Mouse (Mus musculus): ENCODE measurements around the gene Vmn2r9. TPM values are rescaled to one million over a fixed set of nuclear protein-coding genes. Genes with fewer than 3 reads are reported as not detected.
A peak's percentile ranks its signal among the peaks of the same experiment; 100 is the strongest.
"Not testable (repeated sequence)": the region's sequence is repeated elsewhere in the genome, so short reads cannot be mapped to it uniquely, and the experiment has no call there.

Gene Vmn2r9
- not detected for total RNA-seq (2021)
- long read RNA-seq = 0 reads

GRCm38 (mm10) chr5:108852501-108852900 lies at the start of gene Vmn2r9:
TSS of gene Vmn2r9 (minus strand) at chr5:108852601.
- not testable (repeated sequence) for DNase-seq (ENCODE audit: low spot score in 2 of 2)

- peak; percentile 4 to 12 for DNase-seq (ENCODE audit: low spot score in 2 of 2)
Observed at GRCm38 (mm10) chr5:108866746-108867145, 14.3 kb upstream of the Vmn2r9 start.

DNA sequence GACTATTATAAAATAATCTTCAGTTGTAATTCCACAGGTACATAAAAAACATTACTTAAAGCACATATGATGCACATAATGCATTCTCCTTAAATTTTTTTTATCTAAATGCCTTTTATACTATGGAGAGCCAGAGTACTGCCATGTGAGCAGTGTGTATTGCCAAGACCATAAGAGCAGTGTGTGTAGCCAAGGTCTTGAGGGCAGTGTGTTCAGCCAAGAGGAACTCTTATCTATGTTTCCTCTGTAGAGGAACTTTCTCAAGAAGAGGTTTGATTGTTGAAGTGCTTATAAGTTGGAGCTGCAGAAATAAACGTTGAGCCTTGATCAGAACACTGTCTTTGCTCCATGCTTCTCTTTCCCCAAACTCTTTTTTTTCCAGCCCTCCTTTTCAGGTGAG lies 2.9 kb downstream of the Vmn2r9 start:
- no peak for DNase-seq (ENCODE audit: low spot score in 2 of 2)

GRCm38 (mm10) chr5:108836156-108836555 lies 16.2 kb downstream of the Vmn2r9 start:
- DNase-seq (ENCODE audit: low spot score in 2 of 2) = peak in 1 of 2 experiments; percentile 4

GRCm38 (mm10) chr5:108823276-108823675 lies 29.1 kb downstream of the Vmn2r9 start:
- DNase-seq (ENCODE audit: low spot score in 2 of 2) = peak in 1 of 2 experiments; percentile 10

DNA sequence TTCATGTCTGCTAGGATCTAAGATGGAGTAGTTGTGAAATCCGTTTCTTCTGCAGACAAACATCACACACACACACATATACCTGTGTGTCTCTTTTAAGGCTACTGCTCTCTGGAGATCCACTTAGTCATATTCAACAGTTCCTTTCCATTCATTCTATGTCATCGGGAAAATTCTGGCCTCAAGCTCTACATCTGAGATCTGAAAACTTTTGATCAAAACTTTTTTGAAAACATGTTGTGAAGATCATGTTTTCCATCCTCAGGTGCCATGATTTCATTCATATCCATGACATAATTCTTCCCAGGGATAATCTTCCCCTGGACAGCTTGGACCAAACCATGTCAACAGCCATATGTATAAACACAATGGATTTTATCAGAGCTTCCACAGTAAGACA lies 43.7 kb downstream of the Vmn2r9 start, which contains the start of gene Vmn2r8:
Gene Vmn2r8 (minus strand): TSS at position 101 of the 400 bp plus-strand sequence.
- not testable (repeated sequence) for DNase-seq (ENCODE audit: low spot score in 2 of 2)

DNA sequence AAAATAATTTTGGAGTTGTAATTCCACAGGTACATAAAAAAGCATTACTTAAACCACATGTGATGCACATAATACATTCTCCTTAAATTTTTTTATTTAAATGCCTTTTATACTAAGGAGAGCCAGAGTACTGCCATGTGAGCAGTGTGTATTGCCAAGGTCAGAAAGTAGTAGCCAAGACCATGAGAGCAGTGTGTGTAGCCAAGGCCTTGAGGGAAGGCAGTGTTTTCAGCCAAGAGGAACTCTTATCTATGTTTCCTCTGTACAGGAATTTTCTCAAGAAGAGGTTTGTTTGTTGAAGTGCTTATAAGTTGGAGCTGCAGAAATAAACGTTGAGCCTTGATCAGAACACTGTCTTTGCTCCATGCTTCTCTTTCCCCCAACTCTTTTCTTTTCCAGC lies 48.8 kb downstream of the Vmn2r9 start:
- no peak for DNase-seq (ENCODE audit: low spot score in 2 of 2)

DNA sequence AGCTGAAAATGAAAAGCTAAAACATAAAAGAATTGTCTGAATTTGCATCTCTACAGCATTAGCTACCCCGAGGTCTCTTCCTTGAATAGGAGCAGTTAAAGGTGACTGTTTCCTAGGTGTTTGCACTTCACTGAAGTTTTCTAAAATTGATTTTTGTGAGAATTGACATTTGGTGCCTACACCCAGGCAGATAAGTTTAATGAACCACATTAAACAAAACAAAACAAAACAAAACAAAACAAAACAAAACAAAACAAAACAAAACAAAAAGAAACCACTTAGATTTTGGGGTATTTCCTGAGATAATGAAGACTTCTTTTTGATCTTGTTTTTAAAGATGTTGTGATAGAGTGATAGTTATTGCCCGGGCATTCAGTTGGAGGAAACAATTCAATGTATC lies 57.1 kb downstream of the Vmn2r9 start, which contains the start of gene Tmed11:
Gene Tmed11 (minus strand): TSS at position 101 of the 400 bp plus-strand sequence.
- DNase-seq (ENCODE audit: low spot score in 2 of 2) = not testable (repeated sequence)

GRCm38 (mm10) chr5:108790385-108790784 lies 62.0 kb downstream of the Vmn2r9 start:
- peak; percentile 32 to 43 for DNase-seq (ENCODE audit: low spot score in 2 of 2)

Other genes with a start within 250 kb of the Vmn2r9 start
- 10 to 100 TPM; 87.7 to 89.7 TPM for gene Gak, start 222.8 kb downstream of the Vmn2r9 start, total RNA-seq (2021)
- 10 to 100 TPM; 35.8 to 36.6 TPM for gene Tmem175, start 222.8 kb downstream of the Vmn2r9 start, total RNA-seq (2021)
- gene Idua, start 192.3 kb downstream of the Vmn2r9 start, total RNA-seq (2021) = 1 to 10 TPM; 8.6 to 9.4 TPM
- gene Dgkq, start 182.9 kb downstream of the Vmn2r9 start, total RNA-seq (2021) = 10 to 100 TPM; 56.4 to 61.2 TPM
- gene Slc26a1, start 177.0 kb downstream of the Vmn2r9 start, total RNA-seq (2021) = 1 to 10 TPM; 2.6 to 3.2 TPM
- 10 to 100 TPM; 18.5 to 22.5 TPM for gene Fgfrl1, start 160.2 kb downstream of the Vmn2r9 start, total RNA-seq (2021)
- gene Rnf212, start 77.6 kb downstream of the Vmn2r9 start, total RNA-seq (2021) = not detected
- not detected for gene Tmed11, start 57.2 kb downstream of the Vmn2r9 start, total RNA-seq (2021)
- not detected for gene Vmn2r8, start 43.8 kb downstream of the Vmn2r9 start, total RNA-seq (2021)
- gene Vmn2r10, start 153.9 kb upstream of the Vmn2r9 start, total RNA-seq (2021) = not detected
- gene Vmn2r11, start 207.0 kb upstream of the Vmn2r9 start, total RNA-seq (2021) = not detected
- gene Vmn2r12, start 245.3 kb upstream of the Vmn2r9 start, total RNA-seq (2021) = not detected

Data from layer of hippocampus, postnatal 10 days (tissue).